Mouse (Mus musculus) ES-E14 (cell line): ENCODE measurements around the gene Toe1.

Source experiments
- CHD2 ChIP-seq: IDR thresholded peaks from 2 replicates; pipeline ENCODE4 v1.6.1; 2014; ENCODE audit warnings: mild to moderate bottlenecking, low read depth, low read length, inconsistent platforms
- HCFC1 ChIP-seq: IDR thresholded peaks from 2 replicates; pipeline ENCODE4 v1.6.1; 2012; ENCODE audit warnings: low read length, inconsistent platforms, borderline replicate concordance; ENCODE audit not compliant: insufficient read depth
- MAFK ChIP-seq: IDR thresholded peaks from 2 replicates; pipeline ENCODE4 v1.6.1; 2014; ENCODE audit warnings: mild to moderate bottlenecking, low read depth, low read length, inconsistent platforms; ENCODE audit not compliant: insufficient read depth
- ZNF384 ChIP-seq: IDR thresholded peaks from 2 replicates; pipeline ENCODE4 v1.6.1; 2012; ENCODE audit warnings: low read depth, low read length, inconsistent platforms

GRCm38 (mm10) chr4:116787985-116788760, 19.3 kb downstream of the Toe1 start:
- TF ChIP-seq ZNF384 = no peak
- no peak for TF ChIP-seq MAFK
- no peak for TF ChIP-seq HCFC1
- no peak for TF ChIP-seq CHD2
